Mouse (Mus musculus) intestine, embryonic 15.5 days (tissue): Measurements from ENCODE around the gene 4933436I01Rik. TPM values are rescaled to one million over a fixed set of nuclear protein-coding genes. Genes with fewer than 3 reads are reported as not detected.

Source experiments
- ATAC-seq: fragments of 200-750 bp; cut with Nextera tagmentation; 2 replicates; pipeline ENCODE4 v1.8.0; 2017; ENCODE audit warnings: moderate TSS enrichment, moderate library complexity
- H3K27ac ChIP-seq: fragments of 300-500 bp; sonication (generic); 2 replicates; pipeline ENCODE4 v1.5.1; 2015; ENCODE audit warnings: mild to moderate bottlenecking, inconsistent platforms
- H3K27me3 ChIP-seq: fragments of 300-500 bp; sonication (generic); replicated peaks from 2 replicates; pipeline ENCODE4 v1.6.1; 2015; ENCODE audit warnings: inconsistent platforms
- H3K36me3 ChIP-seq: fragments of 300-500 bp; sonication (generic); 2 replicates; pipeline ENCODE4 v1.6.1; 2015; ENCODE audit warnings: inconsistent platforms
- H3K4me1 ChIP-seq: fragments of 300-500 bp; sonication (generic); replicated peaks from 2 replicates; pipeline ENCODE4 v1.6.1; 2015; ENCODE audit warnings: inconsistent platforms
- H3K4me2 ChIP-seq: fragments of 300-500 bp; sonication (generic); replicated peaks from 2 replicates; pipeline ENCODE4 v1.6.1; 2015; ENCODE audit warnings: mild to moderate bottlenecking, inconsistent platforms
- H3K4me3 ChIP-seq: fragments of 300-500 bp; sonication (generic); replicated peaks from 2 replicates; pipeline ENCODE4 v1.5.1; 2015; ENCODE audit warnings: inconsistent platforms
- H3K9ac ChIP-seq: fragments of 300-500 bp; sonication (generic); 2 replicates; pipeline ENCODE4 v1.6.1; 2015; ENCODE audit warnings: inconsistent platforms
- H3K9me3 ChIP-seq: fragments of 300-500 bp; sonication (generic); 2 replicates; pipeline ENCODE4 v1.6.1; 2016; ENCODE audit warnings: inconsistent platforms
- WGBS: fragments of 180-500 bp; shearing (Covaris S2); methylation state at CpG from one replicate; pipeline ENCODE4 v1.1.7; 2015; 5-methylcytosine and 5-hydroxymethylcytosine counted together
- polyA plus RNA-seq: library from polyadenylated mRNA; unstranded; fragments of >200 nt; fragmentation: Nextera tagmentation; extraction: Ambion mirVana; gene quantifications from 2 replicates; pipeline ENCODE4 v1.2.1, GENCODE M21; 2015

Gene 4933436I01Rik
- polyA plus RNA-seq, result not detected in 2 replicates

DNA sequence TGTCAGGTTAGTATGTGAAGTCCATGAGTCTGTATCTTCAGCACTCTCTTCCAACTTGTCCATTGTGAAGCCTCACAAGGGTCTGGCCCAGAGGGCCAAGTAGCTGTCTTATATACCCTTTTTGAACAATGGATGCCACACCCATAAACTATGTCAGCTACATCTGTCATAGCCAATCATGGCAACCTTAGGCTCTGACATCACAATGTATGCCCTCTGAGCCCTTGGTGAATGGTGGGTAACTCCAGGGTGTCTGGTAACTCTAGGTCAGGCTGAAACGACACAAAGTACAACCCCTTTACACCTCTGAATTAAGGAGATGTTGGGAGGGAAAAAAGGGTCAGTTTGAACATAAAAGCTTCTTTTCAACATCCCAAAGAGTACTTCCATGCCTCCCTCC, at the start of gene 4933436I01Rik:
Gene 4933436I01Rik (minus strand): TSS at position 101 of the 400 bp plus-strand sequence.
- no peak for ATAC-seq
- WGBS, result 64% methylated on average over 1 of the region's 1 CpGs

DNA sequence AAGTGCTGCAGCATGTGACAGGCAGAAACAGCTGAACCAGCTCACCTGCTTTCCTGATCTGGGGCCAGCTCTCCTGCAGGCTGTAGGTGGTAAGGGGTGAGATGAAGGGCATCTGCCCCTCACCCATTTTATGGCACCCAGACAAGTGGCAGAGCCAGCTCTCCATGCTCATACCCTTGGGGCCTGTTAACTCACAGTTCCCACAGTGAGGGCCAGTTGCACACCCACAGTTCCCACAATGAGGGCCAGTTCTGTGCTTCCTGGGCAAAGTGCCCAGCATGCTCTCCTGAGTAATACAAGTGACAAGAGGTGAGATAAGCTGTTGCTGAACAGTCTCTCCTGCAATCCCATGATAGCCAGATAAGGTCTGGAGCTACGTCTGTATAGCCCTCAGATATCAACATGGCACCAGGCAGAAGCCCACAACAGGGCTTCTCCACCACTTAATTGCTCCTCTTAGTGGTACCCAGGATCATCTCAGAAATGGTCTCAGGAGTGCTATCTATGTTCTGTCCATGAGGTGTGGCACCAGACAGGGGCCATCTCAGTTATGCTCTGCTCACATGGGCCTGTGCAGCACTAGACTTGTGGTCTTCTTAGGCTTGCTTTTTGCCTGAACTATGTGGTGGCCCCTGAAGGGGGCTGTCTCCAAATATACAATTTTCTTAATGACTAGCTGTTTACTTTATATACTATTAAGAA, 3.7 kb upstream of the 4933436I01Rik start:
- H3K36me3 ChIP-seq, result no peaks in the 10 kb centered on the region
- H3K4me1 ChIP-seq, result no peaks in the 10 kb centered on the region
- no peak overlapping the region for H3K9ac ChIP-seq
- WGBS, result 56% methylated on average over 1 of the region's 1 CpGs
- H3K27me3 ChIP-seq, result no peaks in the 10 kb centered on the region
- no peaks in the 10 kb centered on the region for H3K9me3 ChIP-seq
- no peak overlapping the region for H3K4me3 ChIP-seq
- no peak overlapping the region for H3K27ac ChIP-seq
- ATAC-seq, result peak; percentile 71
- H3K4me2 ChIP-seq, result no peak overlapping the region

More for the DNA sequence above, at the start of gene 4933436I01Rik:
- Histone ChIP-seq H3K36me3 (no peaks in the 10 kb centered on the region), H3K27ac (no peak within 1 kb of the TSS), H3K9ac (no peak within 1 kb of the TSS), H3K9me3 (no peaks in the 10 kb centered on the region), H3K4me3 (no peak within 1 kb of the TSS), H3K4me1 (no peaks in the 10 kb centered on the region), H3K4me2 (no peak within 1 kb of the TSS), H3K27me3 (no peaks in the 10 kb centered on the region)

DNA sequence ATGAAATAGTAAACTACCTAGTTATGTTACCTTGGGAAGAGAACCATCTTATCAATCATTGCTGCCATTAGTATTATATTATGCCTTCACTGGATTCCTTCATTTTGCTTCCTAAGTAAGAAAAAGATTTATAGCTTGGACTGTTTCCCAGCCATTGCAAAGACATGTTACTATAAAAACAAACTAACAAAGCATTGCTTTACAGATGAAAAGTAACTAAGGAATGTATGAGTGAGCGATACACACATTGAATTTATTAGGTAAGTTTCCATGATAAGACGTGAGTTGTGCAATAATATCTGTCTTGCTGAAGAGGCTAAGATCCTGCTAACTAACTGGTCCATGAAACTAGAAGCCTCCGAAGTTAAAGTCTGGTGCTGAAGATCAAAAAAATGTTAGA, 37.8 kb downstream of the 4933436I01Rik start:
- H3K27me3 ChIP-seq, result no peaks in the 10 kb centered on the region
- no peak overlapping the region for H3K4me3 ChIP-seq
- H3K9me3 ChIP-seq, result no peaks in the 10 kb centered on the region
- H3K36me3 ChIP-seq, result no peaks in the 10 kb centered on the region
- H3K4me2 ChIP-seq, result no peak overlapping the region
- no peak overlapping the region for H3K9ac ChIP-seq
- 76% methylated on average over 3 of the region's 3 CpGs for WGBS
- no peaks in the 10 kb centered on the region for H3K4me1 ChIP-seq
- no peak for ATAC-seq
- no peak overlapping the region for H3K27ac ChIP-seq

Other genes starting within 250 kb of the 4933436I01Rik start
- not detected in 2 replicates for gene Gm1140, start 227.9 kb downstream of the 4933436I01Rik start, polyA plus RNA-seq
- not detected in 2 replicates for gene Gm14692, start 225.8 kb downstream of the 4933436I01Rik start, polyA plus RNA-seq